Mouse (Mus musculus): ENCODE data around the gene Adam15. TPM values are rescaled to one million over a fixed set of nuclear protein-coding genes. Genes with fewer than 3 reads are reported as not detected.
A peak's percentile ranks its signal among the peaks of the same experiment; 100 is the strongest.

The Adam15 gene
- polyA plus RNA-seq, 1 experiment = 78.4 TPM

DNA sequence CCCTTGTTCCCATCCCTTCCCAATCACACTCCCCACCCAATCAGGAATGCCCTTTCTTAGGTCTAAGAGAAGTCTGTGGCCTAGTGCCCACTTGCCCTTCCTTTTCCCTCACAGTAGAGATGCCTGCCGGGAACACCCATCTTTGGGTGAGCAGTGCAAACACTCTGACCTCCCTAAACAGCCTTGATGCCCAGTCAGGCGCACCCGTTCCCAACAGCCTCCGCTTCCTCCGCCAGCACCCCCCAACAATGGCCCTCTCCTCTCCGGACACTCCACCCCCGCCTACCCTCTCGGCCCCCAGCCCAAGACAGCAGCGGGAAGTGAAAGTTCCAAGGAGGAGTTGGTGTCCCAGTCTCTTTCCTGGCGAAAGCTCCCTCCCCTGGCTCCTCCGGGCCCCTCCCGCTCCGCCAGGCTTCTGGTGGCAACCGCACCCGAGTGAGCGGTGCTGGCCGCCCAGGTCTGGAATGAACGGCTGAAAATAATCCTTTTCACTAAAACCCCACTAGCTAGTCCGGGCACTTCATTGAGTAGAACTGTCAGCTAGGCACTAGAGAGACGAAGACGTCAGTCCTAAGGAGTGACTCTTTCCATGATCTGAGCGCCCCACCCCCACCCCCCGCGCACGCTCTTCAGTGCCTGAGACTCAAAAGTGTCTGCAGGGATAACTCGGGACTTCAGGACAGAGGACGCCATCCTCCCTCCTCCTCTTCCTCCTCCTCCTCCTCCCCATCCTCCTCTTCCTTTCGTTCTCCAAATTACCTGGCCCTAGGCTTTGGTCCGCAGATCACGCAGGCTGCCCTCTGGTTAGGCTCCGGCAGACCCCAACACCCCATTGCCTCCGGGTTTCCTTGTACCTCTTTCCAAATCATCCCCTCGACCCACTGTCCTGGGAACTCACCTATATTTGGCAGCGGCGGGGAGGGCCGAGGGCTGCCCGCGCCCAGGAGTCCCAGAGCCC lies 606 bp downstream of the Adam15 start:
- H3K4me2 ChIP-seq (ENCODE audit: low read depth) = peak overlapping the region; percentile 92

DNA sequence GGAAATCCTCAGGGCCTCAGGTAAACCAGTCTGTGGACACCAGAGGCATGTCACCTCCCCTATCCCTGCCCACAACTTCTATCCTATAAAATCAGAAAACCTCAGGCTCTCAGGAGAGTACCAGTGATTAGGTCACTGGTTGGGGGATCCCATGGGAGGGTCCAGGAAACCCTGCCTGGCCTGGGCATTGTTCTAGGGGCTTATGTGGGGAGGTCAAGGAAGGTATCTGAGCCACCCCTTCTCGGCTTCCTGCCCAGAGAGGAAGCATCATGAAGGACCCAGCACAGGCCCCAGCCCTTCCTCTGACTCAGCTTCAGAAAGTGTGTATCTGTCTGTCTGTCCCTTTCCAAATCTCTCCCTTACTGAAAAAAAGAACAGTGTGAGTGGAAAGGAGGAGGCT lies 1.9 kb downstream of the Adam15 start:
- Histone ChIP-seq H3K36me3 (ENCODE audit: control insufficient read depth, insufficient read depth) (no peaks in the 10 kb centered on the region), H3K4me2 (ENCODE audit: low read depth) (no peak overlapping the region), H3ac (ENCODE audit: control insufficient read depth, insufficient read length) (no peak overlapping the region), H3K4me3 (no peak overlapping the region), H3K79me2 (ENCODE audit: control insufficient read depth, insufficient read depth) (no peaks in the 10 kb centered on the region), H3K27me3 (ENCODE audit: control insufficient read depth, insufficient read depth, insufficient read length) (no peaks in the 10 kb centered on the region)
- TF ChIP-seq POLR2AphosphoS2 (IDR thresholded peaks at IDR 0.05; ENCODE audit: insufficient read length, low read depth) = no peak
- TF ChIP-seq CEBPB (IDR thresholded peaks at IDR 0.05; ENCODE audit: insufficient read depth, poor library complexity, severe bottlenecking) = no peak
- TF ChIP-seq SRF (IDR thresholded peaks at IDR 0.05; ENCODE audit: control insufficient read depth, insufficient read length, low read depth) = no peak
- no peak for TF ChIP-seq MYOD1 (IDR thresholded peaks at IDR 0.05; ENCODE audit: control insufficient read depth in 1 of 3, insufficient read length in 2 of 3, low read depth in 2 of 3)
- TF ChIP-seq USF1 (IDR thresholded peaks at IDR 0.05; ENCODE audit: low read depth) = no peak
- TF ChIP-seq TCF3 (IDR thresholded peaks at IDR 0.05; ENCODE audit: insufficient read length, low read depth) = no peak
- no peak for TF ChIP-seq MAX (IDR thresholded peaks at IDR 0.05; ENCODE audit: low read depth)
- no peak for TF ChIP-seq MYOG (IDR thresholded peaks at IDR 0.05; ENCODE audit: control insufficient read depth in 1 of 3, insufficient read depth in 1 of 3, insufficient read length in 2 of 3, low read depth in 2 of 3)
- TF ChIP-seq POLR2A (IDR thresholded peaks at IDR 0.05; ENCODE audit: insufficient read length, low read depth) = no peak
- no peak for TF ChIP-seq REST (IDR thresholded peaks at IDR 0.05; ENCODE audit: insufficient read depth, insufficient read length)
- TF ChIP-seq TCF12 (IDR thresholded peaks at IDR 0.05; ENCODE audit: insufficient read depth, poor library complexity, severe bottlenecking) = no peak
- TF ChIP-seq E2F4 (IDR thresholded peaks at IDR 0.05; ENCODE audit: insufficient read depth) = no peak

More for the DNA sequence above, 606 bp downstream of the Adam15 start:
- peak overlapping the region; percentile 10 for H3ac ChIP-seq (ENCODE audit: control insufficient read depth, insufficient read length)
- TF ChIP-seq SRF (IDR thresholded peaks at IDR 0.05; ENCODE audit: control insufficient read depth, insufficient read length, low read depth) (no peak), POLR2AphosphoS2 (IDR thresholded peaks at IDR 0.05; ENCODE audit: insufficient read length, low read depth) (no peak), TCF3 (IDR thresholded peaks at IDR 0.05; ENCODE audit: insufficient read length, low read depth) (no peak), POLR2A (IDR thresholded peaks at IDR 0.05; ENCODE audit: insufficient read length, low read depth) (no peak), E2F4 (IDR thresholded peaks at IDR 0.05; ENCODE audit: insufficient read depth) (no peak), MAX (IDR thresholded peaks at IDR 0.05; ENCODE audit: low read depth) (no peak)
- no peaks in the 10 kb centered on the region for H3K36me3 ChIP-seq (ENCODE audit: control insufficient read depth, insufficient read depth)
- H3K27me3 ChIP-seq (ENCODE audit: control insufficient read depth, insufficient read depth, insufficient read length) = no peaks in the 10 kb centered on the region
- H3K4me3 ChIP-seq = peak overlapping the region; percentile 52
- H3K79me2 ChIP-seq (ENCODE audit: control insufficient read depth, insufficient read depth) = no peaks in the 10 kb centered on the region

DNA sequence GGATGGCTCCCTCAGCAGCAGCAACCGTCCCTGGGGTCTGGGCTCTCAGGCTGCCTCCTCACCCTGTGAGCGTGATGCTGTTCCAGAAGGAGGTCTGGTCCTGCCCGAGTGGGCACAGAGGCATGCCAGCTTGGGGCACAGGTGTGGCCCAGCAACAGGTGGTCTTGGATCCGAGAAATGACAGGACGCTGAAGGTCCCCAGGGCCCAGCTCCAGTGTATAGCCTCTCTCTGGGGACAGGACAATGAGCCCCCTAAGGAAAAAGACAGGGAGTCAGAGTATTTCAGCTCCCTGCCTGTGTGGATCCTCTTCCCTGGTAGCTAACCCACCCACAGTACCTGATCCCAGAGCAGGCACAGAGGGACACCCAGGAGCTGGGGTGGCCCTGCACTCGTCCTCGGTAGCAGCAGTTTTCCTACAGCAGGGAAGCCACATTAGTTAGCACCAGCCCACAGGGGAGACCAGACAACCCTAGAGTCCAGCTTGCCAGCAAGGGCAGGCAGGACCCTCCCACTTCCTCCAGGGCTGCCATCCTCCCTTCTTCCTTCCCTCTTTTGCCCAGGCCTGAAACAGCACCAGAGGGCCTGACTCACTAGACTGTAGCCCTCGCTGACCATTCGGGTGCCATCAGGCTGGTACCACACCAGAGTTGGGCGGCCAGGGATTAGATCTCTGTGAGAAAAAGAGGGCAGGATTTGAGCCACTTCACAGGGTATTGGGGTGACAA lies 2.8 kb downstream of the Adam15 start:
- no peak overlapping the region for H3K4me2 ChIP-seq (ENCODE audit: low read depth)
- no peaks in the 10 kb centered on the region for H3K27me3 ChIP-seq (ENCODE audit: control insufficient read depth, insufficient read depth, insufficient read length)
- no peak for TF ChIP-seq MYOD1 (IDR thresholded peaks at IDR 0.05; ENCODE audit: control insufficient read depth in 1 of 3, insufficient read length in 2 of 3, low read depth in 2 of 3)
- TF ChIP-seq POLR2A (IDR thresholded peaks at IDR 0.05; ENCODE audit: insufficient read length, low read depth) = no peak
- no peak for TF ChIP-seq TCF12 (IDR thresholded peaks at IDR 0.05; ENCODE audit: insufficient read depth, poor library complexity, severe bottlenecking)
- no peak for TF ChIP-seq MAX (IDR thresholded peaks at IDR 0.05; ENCODE audit: low read depth)
- TF ChIP-seq CEBPB (IDR thresholded peaks at IDR 0.05; ENCODE audit: insufficient read depth, poor library complexity, severe bottlenecking) = no peak
- no peak for TF ChIP-seq MYOG (IDR thresholded peaks at IDR 0.05; ENCODE audit: control insufficient read depth in 1 of 3, insufficient read depth in 1 of 3, insufficient read length in 2 of 3, low read depth in 2 of 3)
- no peak overlapping the region for H3ac ChIP-seq (ENCODE audit: control insufficient read depth, insufficient read length)
- no peaks in the 10 kb centered on the region for H3K79me2 ChIP-seq (ENCODE audit: control insufficient read depth, insufficient read depth)
- no peaks in the 10 kb centered on the region for H3K36me3 ChIP-seq (ENCODE audit: control insufficient read depth, insufficient read depth)
- H3K4me3 ChIP-seq = no peak overlapping the region

DNA sequence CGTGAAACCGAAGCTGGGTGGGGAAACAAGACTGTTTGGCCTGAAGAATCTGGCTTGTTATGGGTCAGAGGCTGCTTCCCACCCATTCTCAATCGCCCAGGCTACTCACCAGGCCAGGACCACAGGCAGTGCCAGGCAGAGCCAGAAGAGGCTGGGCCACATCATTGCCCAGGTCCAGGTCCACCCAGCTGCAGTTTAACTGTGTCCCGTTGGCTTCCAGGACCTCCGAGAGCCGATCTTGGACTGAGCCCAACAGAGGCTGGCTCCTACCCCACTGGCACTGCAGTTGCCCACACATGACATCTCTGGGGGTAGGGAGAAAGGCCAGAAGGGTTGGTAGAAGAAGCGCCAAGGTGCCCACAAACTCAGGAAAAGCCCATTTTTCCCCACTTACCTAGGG lies 6.5 kb downstream of the Adam15 start:
- H3K4me2 ChIP-seq (ENCODE audit: low read depth) = no peak overlapping the region
- no peak for TF ChIP-seq E2F4 (IDR thresholded peaks at IDR 0.05; ENCODE audit: insufficient read depth)
- TF ChIP-seq REST (IDR thresholded peaks at IDR 0.05; ENCODE audit: insufficient read depth, insufficient read length) = no peak
- TF ChIP-seq USF1 (IDR thresholded peaks at IDR 0.05; ENCODE audit: low read depth) = no peak
- no peak for TF ChIP-seq CEBPB (IDR thresholded peaks at IDR 0.05; ENCODE audit: insufficient read depth, poor library complexity, severe bottlenecking)
- TF ChIP-seq POLR2A (IDR thresholded peaks at IDR 0.05; ENCODE audit: insufficient read length, low read depth) = no peak
- TF ChIP-seq POLR2AphosphoS2 (IDR thresholded peaks at IDR 0.05; ENCODE audit: insufficient read length, low read depth) = no peak
- no peak for TF ChIP-seq MAX (IDR thresholded peaks at IDR 0.05; ENCODE audit: low read depth)
- TF ChIP-seq MYOG (IDR thresholded peaks at IDR 0.05; ENCODE audit: control insufficient read depth in 1 of 3, insufficient read depth in 1 of 3, insufficient read length in 2 of 3, low read depth in 2 of 3) = no peak
- TF ChIP-seq TCF3 (IDR thresholded peaks at IDR 0.05; ENCODE audit: insufficient read length, low read depth) = no peak
- no peak for TF ChIP-seq TCF12 (IDR thresholded peaks at IDR 0.05; ENCODE audit: insufficient read depth, poor library complexity, severe bottlenecking)
- no peaks in the 10 kb centered on the region for H3K79me2 ChIP-seq (ENCODE audit: control insufficient read depth, insufficient read depth)
- H3K4me3 ChIP-seq = no peak overlapping the region
- no peaks in the 10 kb centered on the region for H3K36me3 ChIP-seq (ENCODE audit: control insufficient read depth, insufficient read depth)
- no peak overlapping the region for H3ac ChIP-seq (ENCODE audit: control insufficient read depth, insufficient read length)
- no peaks in the 10 kb centered on the region for H3K27me3 ChIP-seq (ENCODE audit: control insufficient read depth, insufficient read depth, insufficient read length)
